Mouse (Mus musculus) kidney, postnatal 10 days (tissue): ENCODE data around the gene Dcps.
A peak's percentile ranks its signal among the peaks of the same experiment; 100 is the strongest.
"Not testable (repeated sequence)": the region's sequence is repeated elsewhere in the genome, so short reads cannot be mapped to it uniquely, and the experiment has no call there.

Experiments
- DNase-seq: peaks from one replicate; pipeline ENCODE4 v3.0.0; 2021; ENCODE audit warnings: mixed read lengths

The Dcps gene

DNA sequence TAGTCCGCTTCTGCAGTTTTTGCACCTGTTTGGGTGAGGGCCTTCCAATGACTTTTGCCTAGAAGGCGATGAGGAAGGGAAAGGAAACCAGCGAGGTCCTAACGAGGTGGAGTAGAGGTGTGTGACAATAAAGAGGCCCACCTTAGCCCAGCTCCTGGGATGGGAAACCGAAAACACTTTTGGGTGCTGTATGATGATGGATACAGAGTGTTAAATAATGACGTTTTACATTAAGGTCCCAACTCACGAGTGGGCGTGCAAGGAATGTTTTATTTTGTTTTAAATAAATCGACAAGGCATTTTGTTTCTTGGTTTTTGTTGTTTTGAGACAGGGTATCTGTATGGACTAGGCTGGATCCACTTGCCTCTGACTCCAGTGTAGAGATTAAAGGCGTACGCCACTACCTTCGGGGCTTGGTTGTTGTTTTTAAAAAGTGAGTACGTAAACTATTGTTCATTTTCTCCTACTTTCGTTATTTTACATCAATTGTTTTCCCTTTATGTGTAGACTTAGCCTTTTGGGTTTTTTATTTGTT, 331 bp upstream of the Dcps start:
- DNase-seq, result no peak

DNA sequence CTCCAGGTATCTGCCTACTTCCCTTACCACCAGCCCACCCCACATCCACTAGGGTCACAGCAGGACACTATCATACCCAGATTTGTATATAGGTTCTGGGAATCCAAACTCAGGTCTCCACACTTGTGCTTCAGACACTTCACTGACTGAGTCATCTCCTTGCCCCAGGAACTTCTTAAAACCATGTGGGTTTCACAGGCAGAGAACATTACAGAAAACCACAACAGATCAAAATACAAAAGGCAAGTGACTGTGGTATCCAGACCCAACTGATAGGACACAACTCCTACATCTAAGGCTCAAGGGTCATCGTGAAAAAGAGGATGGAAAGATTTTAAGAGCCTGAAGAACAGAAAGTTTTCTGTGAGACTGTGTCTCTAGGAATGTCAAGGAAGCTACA, 2.5 kb downstream of the Dcps start:
- DNase-seq, result no peak

DNA sequence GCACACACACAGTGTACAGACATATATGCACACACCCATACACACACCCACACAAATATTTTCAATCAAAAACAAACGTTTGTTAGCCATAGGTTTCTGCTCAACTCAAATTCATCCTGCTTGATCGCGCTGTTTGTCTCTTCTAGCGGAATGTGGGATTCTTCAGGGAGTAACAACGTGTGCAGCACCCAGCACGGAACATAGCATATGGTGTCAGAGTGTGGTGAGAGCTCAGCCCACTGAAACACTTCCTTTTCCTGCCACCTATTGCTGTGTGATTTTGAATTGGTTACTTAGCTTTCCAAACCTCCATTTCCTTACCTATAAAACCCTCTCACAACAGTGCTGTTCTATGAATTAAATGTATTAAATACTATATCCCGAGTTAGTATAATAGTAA, 5.8 kb downstream of the Dcps start:
- no peak for DNase-seq

DNA sequence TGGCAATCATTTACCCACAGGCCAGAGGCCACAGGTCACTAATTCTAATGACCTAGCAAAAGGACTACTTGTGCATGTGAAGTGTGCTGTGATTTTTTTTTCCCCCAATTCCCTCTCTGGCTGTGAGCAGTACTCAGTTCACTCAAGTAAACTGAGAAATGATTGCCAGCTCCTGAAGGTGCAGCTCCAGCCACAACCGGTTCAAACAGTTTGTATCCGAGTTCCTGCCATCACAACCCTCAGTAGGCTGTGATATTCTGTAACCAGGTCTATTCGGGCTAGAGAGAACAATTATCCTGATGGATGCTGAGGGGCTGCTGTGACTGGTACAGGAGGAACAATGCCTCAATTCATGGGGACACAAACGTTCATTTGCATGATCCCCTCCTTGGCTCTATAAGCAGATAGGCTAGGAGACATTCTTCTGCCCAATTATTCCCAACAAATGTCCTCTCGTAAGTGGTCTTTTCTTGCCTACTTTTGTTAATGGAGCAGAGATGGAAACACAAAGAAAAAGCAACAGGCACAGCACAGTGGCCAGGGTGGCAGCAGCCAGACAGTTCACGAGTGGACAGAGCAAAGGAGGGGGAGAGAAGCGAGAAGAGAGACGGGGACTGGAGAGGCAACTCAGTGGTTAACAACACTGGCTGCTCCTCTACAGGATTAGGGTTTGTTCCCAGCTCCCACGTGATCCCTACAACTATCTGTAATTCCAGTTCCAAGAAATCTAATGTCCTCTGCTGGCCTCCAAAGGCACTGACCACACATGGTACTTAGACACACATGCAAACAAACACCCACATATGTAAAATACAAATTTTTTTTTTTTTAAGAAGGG, 8.8 kb downstream of the Dcps start:
- peak; percentile 45 for DNase-seq

DNA sequence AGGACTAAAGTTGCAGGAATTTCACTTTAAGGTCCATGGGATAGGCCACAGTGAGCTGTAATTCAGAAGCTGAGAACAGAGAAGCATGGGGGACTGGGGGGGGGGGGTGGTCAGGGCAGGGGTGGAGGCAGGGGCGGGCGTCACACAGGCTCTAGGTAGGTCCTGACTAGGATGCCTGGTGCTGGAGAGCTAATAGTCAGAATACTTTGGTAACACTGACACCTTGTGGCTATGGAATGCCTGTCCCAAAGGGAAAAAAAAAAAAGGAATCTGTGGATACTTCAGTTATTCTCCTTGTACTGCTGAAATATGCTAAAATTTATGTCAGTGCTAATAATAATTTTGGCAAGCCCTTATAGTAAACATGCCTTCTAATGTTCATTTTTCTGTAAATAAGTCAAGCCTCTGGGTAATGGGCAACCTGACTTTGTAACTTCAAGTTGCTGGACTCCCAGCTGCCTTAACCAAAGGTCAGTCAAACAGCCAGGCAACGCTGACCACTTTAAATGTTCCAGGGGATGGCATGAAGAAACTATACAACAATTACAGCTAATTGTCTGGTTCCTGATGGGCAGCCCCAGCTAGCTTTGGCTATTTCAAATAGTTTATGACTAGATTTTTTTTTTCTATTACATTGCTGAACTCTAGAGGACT, 9.6 kb downstream of the Dcps start:
- DNase-seq, result peak; percentile 36

DNA sequence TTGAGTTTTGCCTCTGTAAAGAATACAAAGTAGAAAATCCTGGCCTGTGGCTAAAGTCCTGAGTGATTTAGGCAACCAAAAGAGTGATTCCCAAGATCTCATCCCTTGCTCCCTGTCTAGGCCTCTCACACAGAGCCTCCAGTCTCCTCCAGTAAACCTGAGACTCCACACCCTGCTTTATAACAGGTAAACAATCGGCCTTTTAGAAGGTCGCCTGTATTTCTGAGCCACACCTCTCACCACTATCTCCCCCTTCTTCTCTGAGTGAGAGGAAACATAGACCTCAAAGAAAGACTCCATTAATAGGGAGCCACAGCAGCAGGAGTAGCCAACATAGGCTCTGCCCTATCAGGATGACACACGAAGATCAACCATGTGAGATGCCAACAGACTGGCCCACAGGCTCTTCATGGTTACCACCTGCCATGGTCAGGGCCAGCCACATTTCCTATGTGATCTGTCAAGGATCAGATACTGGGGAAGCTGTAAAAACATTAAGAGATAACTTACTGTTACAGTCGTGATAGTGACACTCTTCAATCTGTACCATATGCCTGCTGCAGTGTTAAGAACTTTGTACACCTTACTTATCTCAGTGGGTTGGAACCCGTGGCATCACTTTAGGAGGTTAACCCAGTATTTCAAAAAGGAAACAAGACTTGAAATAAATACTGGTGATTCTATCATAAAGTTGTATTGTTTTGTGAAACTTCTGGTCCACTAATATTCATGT, 11.6 kb downstream of the Dcps start:
- DNase-seq, result no peak

DNA sequence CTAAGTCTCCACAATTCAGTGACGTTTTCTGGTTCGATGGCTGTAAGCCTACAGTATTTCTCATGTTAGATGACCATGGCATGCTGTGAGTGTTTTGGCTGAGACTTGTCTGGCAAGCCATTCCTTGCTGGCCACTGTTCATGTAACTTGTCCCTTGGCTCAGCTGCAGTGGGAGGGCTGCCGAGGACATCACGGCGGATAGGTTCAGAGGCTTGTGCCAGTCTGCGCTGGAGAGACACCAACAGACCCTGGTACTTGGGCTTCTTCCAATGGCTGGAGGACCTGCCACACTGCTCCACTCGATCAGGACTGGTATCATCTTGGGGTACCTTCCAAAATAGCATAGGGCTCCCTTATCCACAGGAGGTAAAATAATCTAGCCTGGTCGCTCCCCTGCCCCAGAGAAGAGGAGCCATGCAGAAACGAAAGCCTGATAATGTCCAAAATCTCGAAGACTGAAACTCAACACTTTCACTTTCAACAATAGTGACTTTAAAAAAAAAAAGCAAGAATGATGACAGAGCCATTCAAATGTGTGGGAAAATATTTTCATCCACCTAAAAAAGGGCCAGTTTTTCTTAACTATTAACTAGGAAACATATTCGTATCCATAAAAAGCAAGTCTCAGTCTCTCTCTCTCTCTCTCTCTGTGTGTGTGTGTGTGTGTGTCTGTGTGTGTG, 12.7 kb downstream of the Dcps start:
- DNase-seq, result no peak

DNA sequence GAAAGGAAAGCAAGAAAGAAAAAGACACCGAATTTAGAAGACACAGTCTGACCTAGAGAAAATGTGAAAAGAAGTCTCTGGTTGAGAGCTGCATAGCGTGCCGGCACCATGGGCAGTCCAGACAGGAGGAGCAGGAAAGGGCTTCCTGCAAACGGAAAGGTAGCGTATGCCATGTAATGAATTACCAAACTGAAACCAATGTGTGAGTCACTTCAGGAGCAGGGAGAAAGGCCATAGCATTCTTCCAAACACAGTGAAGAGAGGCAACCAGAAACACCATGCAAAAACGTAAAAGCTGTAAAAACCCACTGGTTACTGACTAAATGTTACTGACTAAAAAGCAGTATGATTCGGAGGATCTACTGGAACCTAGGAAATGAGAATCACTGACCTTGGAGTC, 14.1 kb downstream of the Dcps start:
- no peak for DNase-seq

DNA sequence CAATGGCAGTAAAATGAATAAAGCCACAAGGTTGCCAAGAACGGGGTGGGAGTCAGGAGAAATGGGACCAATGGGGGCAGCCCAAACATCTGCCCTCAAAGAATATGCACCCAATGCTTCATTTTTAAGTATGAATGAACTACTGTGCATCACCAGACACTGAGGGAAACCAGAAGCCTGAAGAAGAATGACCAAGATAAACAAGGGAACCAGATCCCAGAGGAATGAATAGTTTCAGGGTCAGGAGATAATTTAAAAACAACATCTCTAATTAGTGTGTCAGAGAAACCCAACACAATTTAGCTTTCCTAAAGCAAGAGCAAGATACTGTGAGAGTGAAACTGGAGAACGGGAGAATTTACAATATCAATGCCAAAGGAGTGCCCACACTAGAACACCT, 15.2 kb downstream of the Dcps start:
- no peak for DNase-seq

DNA sequence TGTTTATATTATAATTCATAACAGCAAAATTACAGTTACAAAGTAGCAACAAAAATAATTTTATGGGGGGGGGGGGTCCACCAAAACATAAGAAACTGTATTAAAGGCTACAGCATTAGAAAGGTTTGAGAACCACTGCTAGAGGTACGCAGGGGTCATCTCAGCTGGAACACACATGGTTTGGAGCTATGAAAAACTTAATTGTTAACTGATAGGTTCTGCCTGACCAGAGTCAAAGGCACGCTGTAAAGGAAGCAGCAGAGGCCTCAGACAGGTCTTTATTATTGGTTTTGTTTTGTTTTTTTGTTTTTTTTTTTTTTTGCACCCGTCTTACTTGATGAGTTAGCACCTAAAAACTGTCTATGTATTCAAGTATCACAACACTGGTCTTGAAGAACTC, 17.4 kb downstream of the Dcps start:
- DNase-seq, result no peak

DNA sequence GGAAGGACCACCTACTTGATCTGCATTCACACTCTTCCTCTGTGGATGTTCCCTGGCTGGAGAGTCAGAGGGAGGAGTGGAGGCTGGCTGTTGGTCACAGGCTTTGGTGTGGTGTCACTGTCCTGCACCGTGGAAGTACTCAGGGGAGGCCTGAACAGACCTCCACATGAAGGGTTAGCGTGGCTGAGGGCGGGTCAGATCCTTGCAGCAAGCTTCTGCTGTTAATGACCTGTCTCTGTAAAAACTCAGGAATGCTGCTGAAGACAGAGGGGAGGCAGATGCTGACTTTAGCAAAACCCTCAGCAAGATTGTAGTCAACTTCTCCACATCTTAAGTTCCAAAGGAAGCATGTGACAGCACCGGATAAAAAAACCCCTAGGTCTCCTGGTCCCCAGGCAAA, 19.0 kb downstream of the Dcps start:
- no peak for DNase-seq

DNA sequence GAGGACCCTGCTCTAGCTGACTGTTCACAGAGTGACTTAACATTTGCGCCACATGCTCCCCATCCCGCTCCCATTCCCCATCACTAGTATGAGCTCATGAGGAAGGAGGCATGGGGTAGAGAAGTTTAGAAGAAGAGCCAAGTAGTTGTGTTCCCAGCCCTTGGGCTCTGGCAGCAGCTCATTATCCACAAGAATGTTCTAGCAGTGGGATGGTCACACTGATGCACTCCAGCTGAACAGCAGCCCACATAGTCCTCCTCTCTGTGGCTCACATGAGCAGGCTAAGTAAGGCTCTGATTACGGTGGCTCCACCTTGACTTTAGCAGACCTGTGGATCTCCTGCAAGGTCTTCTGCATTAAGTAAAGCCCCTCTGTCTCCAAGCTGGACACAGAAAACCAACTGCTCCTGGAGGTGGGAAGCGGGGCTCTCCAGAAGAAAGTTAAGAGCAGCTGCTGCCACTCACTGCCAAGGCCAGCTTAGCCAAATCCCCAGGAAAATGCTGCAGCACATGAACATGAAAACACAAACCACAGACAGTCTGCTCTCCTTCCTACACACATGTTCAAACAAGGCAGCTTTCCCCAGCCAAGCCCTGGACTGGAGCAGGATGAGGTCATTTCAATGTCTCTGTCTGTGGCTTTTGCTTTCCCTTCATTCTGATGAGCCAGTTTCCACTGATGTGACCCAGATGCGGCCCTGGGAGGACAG, 19.7 kb downstream of the Dcps start:
- peak; percentile 55 for DNase-seq

DNA sequence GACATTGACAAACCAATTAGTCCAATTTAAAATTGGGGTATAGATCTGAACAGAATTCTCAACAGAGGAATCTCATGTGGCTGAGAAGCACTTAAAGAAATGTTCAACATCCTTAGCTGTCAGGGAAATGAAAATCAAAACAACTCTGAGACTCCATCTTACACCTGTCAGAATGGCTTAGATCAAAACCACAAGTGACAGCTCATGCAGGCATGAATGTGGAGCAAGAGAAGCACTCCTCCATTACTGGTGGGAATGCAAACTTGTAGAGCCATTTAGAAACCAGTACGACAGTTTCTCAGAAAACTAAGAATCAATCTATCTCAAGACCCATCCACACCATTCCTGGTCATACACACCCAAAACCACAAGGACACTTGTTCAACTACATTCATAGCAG, 22.9 kb downstream of the Dcps start:
- DNase-seq, result no peak

DNA sequence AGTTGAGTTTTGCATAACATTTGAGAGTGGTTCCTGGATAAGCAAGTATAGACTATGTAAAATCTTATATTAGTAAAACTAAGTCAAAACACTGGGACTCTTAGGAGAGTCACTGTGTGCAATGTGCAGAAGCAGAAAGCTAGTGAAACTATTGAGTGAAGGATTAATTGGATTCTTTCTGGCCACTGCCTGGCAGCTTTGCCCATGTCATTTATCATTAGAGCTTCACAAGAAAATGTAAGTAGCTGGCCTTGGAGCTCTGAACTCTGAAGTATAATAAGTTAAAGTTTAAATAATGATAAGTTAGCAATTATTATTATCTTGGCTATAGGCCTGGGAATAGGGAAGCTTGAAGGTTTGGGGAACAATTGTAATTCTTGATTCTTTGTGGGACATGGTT, 27.0 kb downstream of the Dcps start:
- DNase-seq, result not testable (repeated sequence)

DNA sequence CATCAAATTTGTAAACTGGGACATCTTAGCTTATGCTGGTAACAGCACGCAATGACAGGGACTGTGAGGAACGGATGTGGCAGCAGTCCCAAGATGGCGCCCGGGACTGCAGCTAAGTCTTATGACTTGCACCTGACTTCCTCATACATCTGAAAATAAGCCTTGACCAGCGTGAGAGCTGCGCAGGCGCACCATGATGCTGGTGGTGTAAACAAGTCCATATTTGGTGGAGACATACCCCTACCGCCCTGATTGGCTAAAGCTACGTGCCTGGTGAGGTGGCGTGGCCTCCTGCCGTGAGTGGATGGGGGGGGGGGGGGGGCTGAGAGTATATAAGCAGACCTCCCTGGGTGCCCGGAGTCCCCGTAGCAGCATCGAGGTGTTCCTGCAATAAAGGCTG, 28.6 kb downstream of the Dcps start:
- not testable (repeated sequence) for DNase-seq

DNA sequence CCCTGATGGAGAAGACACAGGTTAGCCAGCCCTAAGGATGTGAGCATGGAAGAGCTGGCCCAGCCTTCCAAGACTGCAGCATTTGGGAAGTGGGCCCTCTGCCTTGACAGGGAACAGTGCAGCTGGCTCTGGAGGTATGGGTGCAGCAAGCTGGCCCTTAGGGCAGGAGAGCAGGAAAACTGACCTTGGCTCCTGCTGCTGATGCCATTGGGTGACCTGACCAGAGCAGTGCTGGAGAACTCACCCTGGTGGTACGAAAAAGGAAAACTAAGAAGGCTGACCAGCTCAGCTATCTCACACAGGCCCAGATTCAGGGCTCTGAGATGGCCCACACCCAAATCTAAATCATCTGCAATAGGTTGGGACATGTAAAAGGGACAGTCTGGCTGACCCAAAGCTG, 30.0 kb downstream of the Dcps start:
- DNase-seq, result no peak

DNA sequence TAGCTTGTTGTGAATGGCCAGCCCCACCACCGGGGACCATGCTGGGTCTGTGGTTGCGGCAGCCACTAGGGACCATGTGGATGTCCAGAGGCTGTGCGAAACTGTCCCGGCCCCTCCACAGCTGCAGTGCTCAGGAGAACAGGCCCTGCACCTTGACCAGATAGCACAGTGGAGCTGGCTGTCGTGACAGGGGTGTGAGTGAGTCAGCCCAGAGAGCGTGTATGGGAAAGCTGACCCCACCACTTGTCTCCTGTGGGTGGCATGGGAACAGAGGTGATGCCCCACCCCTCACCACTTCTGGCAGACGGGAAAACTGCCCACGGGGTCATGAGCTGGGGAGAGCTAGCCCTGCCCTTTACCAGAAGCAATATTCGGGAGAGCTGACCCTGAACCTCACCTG, 30.7 kb downstream of the Dcps start:
- DNase-seq, result no peak

DNA sequence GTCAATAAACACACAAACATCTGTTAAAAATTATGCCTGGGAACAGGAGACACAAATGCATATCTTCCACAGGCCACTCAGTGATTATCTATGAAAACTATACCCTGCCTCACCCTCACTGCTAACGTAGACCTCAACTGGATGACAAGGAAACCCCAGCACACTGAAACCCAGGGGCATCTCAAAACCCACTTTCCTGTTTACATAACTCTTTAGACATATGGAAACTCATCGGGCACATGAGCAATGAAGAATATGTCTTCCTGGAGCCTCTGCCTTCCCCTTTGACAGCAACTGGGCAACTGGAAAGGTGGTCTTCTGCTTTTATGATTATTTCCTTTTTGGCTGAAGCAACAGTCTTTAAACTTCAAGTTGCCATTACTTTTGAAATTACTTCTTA, 33.6 kb downstream of the Dcps start:
- DNase-seq, result no peak

DNA sequence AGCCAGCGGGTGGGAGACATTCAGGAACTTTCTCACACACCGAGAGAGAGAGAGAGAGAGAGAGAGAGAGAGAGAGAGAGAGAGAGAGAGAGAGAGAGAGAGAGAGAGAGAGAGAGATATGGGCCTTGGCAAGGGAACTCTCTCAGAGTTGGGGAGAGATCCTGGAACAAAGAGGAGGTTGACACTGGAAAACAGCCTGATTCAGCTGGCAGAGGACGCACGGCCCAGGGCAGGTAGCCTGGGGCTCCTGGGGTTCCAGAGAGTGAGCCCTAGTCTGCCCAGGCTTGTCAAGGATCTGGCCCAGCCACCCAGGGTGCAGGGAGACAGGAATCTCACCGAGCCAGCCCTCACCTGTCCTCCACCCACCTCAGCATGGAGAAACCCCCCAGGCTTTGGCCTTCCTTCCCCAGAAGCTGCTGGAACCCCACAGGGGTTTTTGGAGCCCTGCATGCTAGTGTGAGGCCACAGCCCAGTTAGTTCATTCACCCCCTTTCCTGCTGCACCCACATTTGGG, 36.6 kb downstream of the Dcps start:
- DNase-seq, result no peak

DNA sequence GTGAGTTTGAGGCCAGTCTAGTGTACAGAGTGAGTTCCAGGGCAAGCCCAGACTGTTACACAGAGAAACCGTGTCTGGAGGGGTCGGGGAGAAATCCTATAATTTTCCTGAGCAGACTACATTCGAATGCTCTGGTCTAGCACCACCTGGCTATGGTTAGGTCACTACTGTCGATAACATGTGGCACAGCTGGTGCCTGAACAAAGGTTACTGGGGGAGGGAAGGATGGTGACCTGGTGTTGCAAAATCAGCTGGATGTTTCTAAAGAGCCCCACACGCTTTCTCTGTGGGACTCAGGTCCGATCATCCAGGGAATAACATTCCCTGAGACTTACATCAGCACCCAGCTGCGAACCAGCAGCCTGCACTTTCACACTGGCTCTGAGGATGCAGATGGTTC, 37.8 kb downstream of the Dcps start:
- no peak for DNase-seq

DNA sequence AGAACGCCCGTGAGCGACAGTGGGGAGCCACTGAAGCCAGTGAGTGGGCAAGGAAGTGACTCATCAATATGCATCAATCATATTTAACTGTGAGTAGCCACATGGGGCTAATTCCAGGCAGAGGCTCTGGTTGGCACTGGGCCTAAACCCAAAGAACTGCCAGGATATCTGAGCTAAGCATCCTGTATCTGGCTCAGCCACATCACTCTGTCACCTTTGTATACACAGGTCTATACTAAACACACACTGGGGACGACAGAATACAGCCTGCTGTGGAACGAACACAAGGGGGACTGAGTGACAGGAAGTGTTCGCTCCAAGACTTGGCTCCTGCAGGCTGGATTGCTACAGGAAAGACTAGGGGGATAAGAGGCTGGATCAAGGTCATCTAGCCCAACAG, 40.3 kb downstream of the Dcps start:
- DNase-seq, result peak; percentile 38
